Mouse (Mus musculus) kidney, adult 2 months (tissue): Measurements from ENCODE around the gene Meioc.

Experiments
- CTCF ChIP-seq: fragments of 200-500 bp; conservative IDR thresholded peaks from 2 replicates; pipeline ENCODE4 v1.5.1; 2011; ENCODE audit warnings: low read depth, mild to moderate bottlenecking, control low read depth, low read length, moderate library complexity, mixed read lengths; ENCODE audit not compliant: insufficient read depth, insufficient read length
- POLR2A ChIP-seq: fragments of 200-500 bp; IDR thresholded peaks from one replicate; pipeline ENCODE4 v1.6.1; 2011; ENCODE audit warnings: low read depth, low read length, control low read depth

DNA sequence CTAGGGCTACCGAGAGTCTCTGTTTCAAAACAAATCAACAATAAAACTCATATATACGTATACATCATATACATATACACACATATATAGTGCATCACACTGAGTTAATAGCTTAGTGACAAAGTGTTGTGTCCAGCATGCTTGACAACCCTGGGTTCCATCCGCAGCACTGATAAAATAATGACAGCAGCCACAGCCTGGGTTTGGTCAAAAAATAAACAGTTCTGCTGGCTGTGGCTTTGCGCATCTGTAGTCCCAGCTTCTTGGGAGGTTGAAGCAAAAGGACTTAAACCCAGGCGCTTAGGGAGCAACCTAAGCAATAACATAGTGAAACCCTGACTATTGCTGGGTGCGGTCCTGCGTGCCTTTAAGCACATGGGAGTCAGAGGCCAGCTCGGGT is 34.1 kb upstream of the Meioc start:
- TF ChIP-seq POLR2A: no peak
- TF ChIP-seq CTCF: no peak
